Mouse (Mus musculus) thymus, adult 2 months (tissue): Measurements from ENCODE around the gene Isg20l2. TPM values are rescaled to one million over a fixed set of nuclear protein-coding genes. Genes with fewer than 3 reads are reported as not detected.

ENCODE experiments used
- DNase-seq: peaks from one replicate; pipeline ENCODE4 v3.0.0; 2021
- H3K27ac ChIP-seq: fragments of 200-500 bp; 2 replicates; pipeline ENCODE4 v1.5.1; 2012; ENCODE audit warnings: low read length, control low read depth; ENCODE audit not compliant: control insufficient read depth, insufficient read depth
- H3K27me3 ChIP-seq: fragments of 200-500 bp; 2 replicates; pipeline ENCODE4 v1.6.1; 2012; ENCODE audit warnings: mild to moderate bottlenecking, low read length, moderate library complexity, mixed read lengths; ENCODE audit not compliant: control insufficient read depth, insufficient read depth
- H3K36me3 ChIP-seq: fragments of 200-500 bp; 2 replicates; pipeline ENCODE4 v1.6.1; 2012; ENCODE audit warnings: mild to moderate bottlenecking, low read length, moderate library complexity; ENCODE audit not compliant: control insufficient read depth, insufficient read depth
- H3K4me1 ChIP-seq: fragments of 200-500 bp; replicated peaks from 2 replicates; pipeline ENCODE4 v1.6.1; 2012; ENCODE audit warnings: low read length; ENCODE audit not compliant: control insufficient read depth, insufficient read depth
- H3K4me3 ChIP-seq: fragments of 200-500 bp; 2 replicates; pipeline ENCODE4 v1.5.1; 2012; ENCODE audit warnings: mild to moderate bottlenecking, low read length, control low read depth, moderate library complexity; ENCODE audit not compliant: control insufficient read depth, insufficient read depth
- CTCF ChIP-seq: fragments of 200-500 bp; IDR thresholded peaks from 2 replicates; pipeline ENCODE4 v1.5.1; 2012; ENCODE audit warnings: mild to moderate bottlenecking, control low read depth, low read length, moderate library complexity, borderline replicate concordance; ENCODE audit not compliant: control insufficient read depth, poor library complexity, insufficient read depth; ENCODE audit errors: extremely low read depth
- POLR2A ChIP-seq: fragments of 200-500 bp; IDR thresholded peaks from 2 replicates; pipeline ENCODE4 v1.6.1; 2012; ENCODE audit warnings: mild to moderate bottlenecking, low read length, control low read depth, moderate library complexity; ENCODE audit not compliant: control insufficient read depth, poor library complexity, insufficient read depth; ENCODE audit errors: extremely low read depth
- whole genome bisulfite sequencing: fragments of 180-500 bp; shearing (Covaris S2); methylation state at CpG from one replicate; pipeline ENCODE4 v1.1.7; 2018; 5-methylcytosine and 5-hydroxymethylcytosine counted together
- polyA plus RNA-seq: library from polyadenylated mRNA; depleted of rRNA; stranded (reverse); fragments of >200 nt; gene quantifications from 2 replicates; pipeline ENCODE4 v1.2.3, GENCODE M21; 2012

The Isg20l2 gene
- polyA plus RNA-seq, 1 experiment = 31.6 TPM

DNA sequence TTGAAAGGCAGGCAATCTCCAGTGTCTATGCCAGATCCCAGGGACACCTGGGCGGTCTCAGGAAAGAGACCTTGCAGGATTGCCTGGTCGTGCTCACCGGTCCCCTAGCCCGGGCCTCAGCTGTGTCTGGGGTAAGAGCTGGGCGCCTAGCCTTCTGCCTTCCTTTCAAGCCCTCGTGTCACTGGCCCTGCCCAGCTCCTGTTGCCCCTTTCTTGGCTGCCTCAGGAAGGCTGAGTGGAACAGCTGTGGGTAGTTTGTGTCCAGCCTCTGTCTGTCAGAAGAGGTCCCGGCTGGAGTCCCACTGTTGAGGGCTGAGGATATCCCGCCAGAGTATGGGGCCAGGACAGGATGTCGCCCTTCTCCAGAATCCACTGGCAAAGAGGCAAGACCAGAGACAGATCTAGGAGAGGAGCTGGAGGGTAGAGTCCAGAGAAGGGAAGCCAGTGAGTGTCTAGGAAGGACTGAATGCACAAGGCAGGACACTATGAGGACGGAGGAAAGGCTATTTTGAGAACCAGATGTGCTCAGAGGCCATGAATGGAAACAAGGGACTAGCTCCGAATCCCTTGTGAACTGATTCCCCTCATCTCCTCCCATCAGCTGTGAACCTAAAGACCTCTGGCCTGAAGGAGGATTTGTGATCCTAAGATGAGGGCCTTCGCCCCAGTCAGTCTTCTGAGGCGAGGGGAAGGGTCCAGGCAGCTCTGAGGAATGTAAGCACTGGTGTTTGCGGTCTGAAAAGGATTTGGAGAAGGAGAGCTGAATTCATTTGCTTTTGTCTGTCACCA lies 43.7 kb downstream of the Isg20l2 start:
- DNase-seq = no peak
- H3K4me1 ChIP-seq = peaks cover 14% of the 10 kb centered on the region
- H3K36me3 ChIP-seq = no peaks in the 10 kb centered on the region
- WGBS = 88% methylated on average over 14 of the region's 14 CpGs
- no peak overlapping the region for H3K4me3 ChIP-seq
- H3K27me3 ChIP-seq = peaks cover 25% of the 10 kb centered on the region; the same call in 1 of the 2 replicates
- no peak for TF ChIP-seq POLR2A
- TF ChIP-seq CTCF = no peak
- H3K27ac ChIP-seq = no peak overlapping the region

GRCm38 (mm10) chr3:87974381-87974987 lies 44.4 kb downstream of the Isg20l2 start:
- no peak for TF ChIP-seq CTCF
- TF ChIP-seq POLR2A = no peak
- no peaks in the 10 kb centered on the region for H3K36me3 ChIP-seq
- H3K4me1 ChIP-seq = peaks cover 14% of the 10 kb centered on the region
- 93% methylated on average over 12 of the region's 12 CpGs for WGBS
- DNase-seq = no peak
- H3K27me3 ChIP-seq = peaks cover 25% of the 10 kb centered on the region; the same call in 1 of the 2 replicates
- no peak overlapping the region for H3K27ac ChIP-seq
- H3K4me3 ChIP-seq = no peak overlapping the region

GRCm38 (mm10) chr3:87979493-87979892 lies 49.4 kb downstream of the Isg20l2 start:
- WGBS = 94% methylated on average over 5 of the region's 5 CpGs
- DNase-seq = no peak
- Histone ChIP-seq H3K27ac (no peak overlapping the region), H3K36me3 (no peaks in the 10 kb centered on the region), H3K4me3 (no peak overlapping the region), H3K27me3 (no peaks in the 10 kb centered on the region), H3K4me1 (peaks cover 14% of the 10 kb centered on the region)
- TF ChIP-seq POLR2A = no peak
- TF ChIP-seq CTCF = no peak

DNA sequence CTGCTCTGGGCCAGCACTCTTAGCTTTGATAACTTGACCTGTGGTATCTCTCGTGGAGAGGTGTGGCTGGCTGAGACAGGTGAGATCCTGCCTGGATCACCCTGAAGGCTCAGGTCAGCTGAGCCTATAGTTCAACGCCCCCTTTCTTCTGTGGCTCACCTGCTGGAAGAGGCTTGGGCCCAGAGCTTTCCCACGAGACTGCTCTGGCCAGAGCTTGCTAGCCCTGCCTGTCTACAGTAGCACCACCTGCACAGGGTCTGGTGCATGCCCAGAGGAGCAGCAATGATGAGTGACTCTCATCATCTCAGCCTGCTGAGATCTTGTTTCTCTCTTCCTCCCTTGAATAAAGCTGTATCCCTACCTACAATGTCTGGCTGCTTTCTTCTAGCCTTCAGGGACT lies 50.0 kb downstream of the Isg20l2 start:
- H3K4me3 ChIP-seq = no peak overlapping the region
- 81% methylated on average over 3 of the region's 3 CpGs for WGBS
- no peak overlapping the region for H3K27ac ChIP-seq
- DNase-seq = no peak
- H3K4me1 ChIP-seq = peaks cover 14% of the 10 kb centered on the region
- TF ChIP-seq CTCF = no peak
- no peak for TF ChIP-seq POLR2A
- H3K36me3 ChIP-seq = no peaks in the 10 kb centered on the region
- H3K27me3 ChIP-seq = no peaks in the 10 kb centered on the region

DNA sequence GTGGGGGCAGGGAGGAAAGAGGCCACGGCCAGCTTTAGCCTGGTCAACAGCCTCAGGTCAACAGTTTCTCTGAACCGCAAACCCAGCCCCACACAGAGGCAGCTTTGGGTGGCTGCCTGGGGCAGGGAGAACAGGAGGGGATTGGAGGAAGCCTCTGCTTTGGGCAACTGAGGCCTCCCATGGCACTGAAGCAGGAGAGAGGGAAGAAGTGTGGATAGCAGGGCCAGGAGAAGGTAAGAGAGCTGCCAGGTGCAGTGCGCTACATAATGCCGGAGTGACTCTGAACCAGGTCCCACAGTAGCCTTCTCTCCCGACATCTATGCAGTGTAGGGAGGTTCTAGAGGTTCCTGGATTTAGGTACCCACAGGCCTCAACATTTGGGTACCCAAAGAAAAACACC lies 50.6 kb downstream of the Isg20l2 start:
- Histone ChIP-seq H3K4me1 (peaks cover 14% of the 10 kb centered on the region), H3K36me3 (no peaks in the 10 kb centered on the region), H3K27ac (no peak overlapping the region), H3K4me3 (no peak overlapping the region), H3K27me3 (no peaks in the 10 kb centered on the region)
- WGBS = 95% methylated on average over 5 of the region's 5 CpGs
- no peak for TF ChIP-seq CTCF
- no peak for TF ChIP-seq POLR2A
- DNase-seq = no peak

DNA sequence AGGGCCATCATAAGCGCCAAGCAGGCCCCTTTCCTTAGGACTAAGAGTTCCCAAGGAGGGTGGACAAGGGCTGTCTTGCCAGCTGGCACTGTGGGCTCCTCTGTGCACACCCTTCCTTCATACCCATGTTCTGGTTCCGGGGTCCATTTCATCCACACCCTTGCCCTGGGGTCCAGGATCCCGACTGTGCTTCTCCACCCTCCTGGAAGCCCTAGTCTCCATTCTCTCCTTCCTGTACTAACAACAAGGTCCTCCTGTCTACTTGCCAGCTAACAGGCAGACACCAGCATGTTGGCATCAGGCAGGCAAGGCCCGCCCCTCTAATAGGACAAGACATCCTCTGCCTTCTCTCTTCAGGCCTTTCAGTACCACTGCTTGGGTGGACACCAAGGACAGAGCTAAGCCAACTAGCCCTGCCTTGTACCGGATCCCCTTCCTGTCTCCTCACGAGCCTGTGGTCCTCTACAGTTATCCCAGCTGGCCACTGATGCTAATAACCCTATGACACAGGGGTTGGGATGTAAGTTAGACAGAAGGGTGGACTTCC lies 51.2 kb downstream of the Isg20l2 start:
- Histone ChIP-seq H3K27ac (no peak overlapping the region), H3K27me3 (no peaks in the 10 kb centered on the region), H3K4me3 (no peak overlapping the region), H3K36me3 (no peaks in the 10 kb centered on the region), H3K4me1 (peaks cover 14% of the 10 kb centered on the region)
- TF ChIP-seq POLR2A (no peak), CTCF (no peak)
- 89% methylated on average over 6 of the region's 6 CpGs for WGBS
- DNase-seq = no peak
